Mouse (Mus musculus) embryonic fibroblast, embryonic 13.5 days (primary cell): ENCODE measurements around the gene Fsd2. TPM values are rescaled to one million over a fixed set of nuclear protein-coding genes. Genes with fewer than 3 reads are reported as not detected.

Experiments
- H3K27ac ChIP-seq: 2 replicates; pipeline ENCODE4 v1.5.1; 2012; ENCODE audit warnings: low read length, control low read depth, inconsistent platforms; ENCODE audit not compliant: insufficient read depth
- H3K4me1 ChIP-seq: 2 replicates; pipeline ENCODE4 v1.6.1; 2011; ENCODE audit warnings: low read length; ENCODE audit not compliant: control insufficient read depth, insufficient read depth
- H3K4me3 ChIP-seq: 2 replicates; pipeline ENCODE4 v1.5.1; 2011; ENCODE audit warnings: mild to moderate bottlenecking, control low read depth, low read length; ENCODE audit not compliant: insufficient read depth
- CTCF ChIP-seq: IDR thresholded peaks from 2 replicates; pipeline ENCODE4 v1.5.1; 2011; ENCODE audit warnings: mild to moderate bottlenecking, control low read depth, low read length, moderate library complexity, borderline replicate concordance; ENCODE audit not compliant: insufficient read depth
- POLR2A ChIP-seq: IDR thresholded peaks from 2 replicates; pipeline ENCODE4 v1.6.1; 2011; ENCODE audit warnings: low read depth, mild to moderate bottlenecking, control low read depth, low read length, moderate library complexity
- polyA plus RNA-seq: library from polyadenylated mRNA; stranded (reverse); fragments of >200 nt; gene quantifications from 2 replicates; pipeline ENCODE4 v1.2.4, GENCODE M21; 2011; ENCODE audit warnings: low read depth; ENCODE audit not compliant: missing spikeins, insufficient read length

Gene Fsd2
- polyA plus RNA-seq, 1 experiment, result not detected

DNA sequence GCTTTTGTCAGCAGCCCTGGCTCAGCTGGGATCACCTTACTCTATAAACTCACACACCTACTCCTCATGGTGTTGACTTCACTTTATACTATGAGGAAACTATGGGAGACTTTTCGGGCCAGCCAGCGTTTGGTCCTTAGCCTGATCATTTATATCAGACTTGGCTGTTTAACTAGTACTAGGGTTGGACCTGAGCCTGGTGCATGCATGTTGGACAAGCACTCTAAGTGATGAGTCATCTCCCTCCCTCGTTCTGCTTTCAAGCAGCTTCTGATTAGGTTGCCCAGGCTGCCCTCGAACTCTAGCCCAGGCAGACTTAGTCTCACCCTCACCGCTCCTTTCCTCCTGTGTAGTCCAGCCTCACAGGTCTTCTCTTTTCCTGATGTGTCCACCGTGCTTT, 6.7 kb upstream of the Fsd2 start:
- Histone ChIP-seq H3K4me3 (no peak overlapping the region), H3K27ac (no peak overlapping the region), H3K4me1 (peaks cover 5% of the 10 kb centered on the region; the same call in 1 of the 2 replicates)
- TF ChIP-seq CTCF (no peak), POLR2A (no peak)

DNA sequence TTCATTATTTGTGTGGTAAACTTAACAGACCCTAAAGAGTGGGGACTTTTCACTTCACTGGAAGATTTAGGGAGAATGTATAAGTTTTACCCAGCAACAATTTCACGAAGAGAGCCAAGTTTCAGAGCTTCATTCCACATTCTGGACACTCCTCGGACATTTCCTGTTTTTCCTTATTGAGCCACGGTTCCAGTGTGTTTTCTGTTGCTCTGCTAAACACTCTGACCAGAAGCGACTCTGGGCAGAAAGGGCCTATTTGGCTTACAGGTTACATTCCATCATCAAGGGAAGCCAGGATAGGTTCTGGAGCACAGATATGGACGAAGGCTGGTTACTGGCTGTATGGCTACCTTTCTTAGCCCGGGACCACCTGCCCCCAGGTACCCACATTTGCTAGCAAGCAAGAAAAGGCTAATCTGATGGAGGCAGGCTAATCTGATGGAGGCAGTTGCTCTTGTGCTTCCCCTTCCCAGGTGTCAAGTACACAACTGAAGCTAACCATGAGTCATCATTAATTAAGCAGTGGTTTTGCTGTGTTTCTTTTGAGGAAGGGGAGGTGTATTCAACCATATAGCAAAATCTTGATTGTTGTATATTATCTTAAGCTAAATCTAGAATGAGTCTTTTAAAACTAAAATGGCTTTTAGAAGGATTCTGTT, 6.0 kb upstream of the Fsd2 start:
- H3K4me1 ChIP-seq, result peaks cover 5% of the 10 kb centered on the region; the same call in 1 of the 2 replicates
- H3K27ac ChIP-seq, result no peak overlapping the region
- peak overlapping the region; percentile 93 for H3K4me3 ChIP-seq
- TF ChIP-seq CTCF, result no peak
- TF ChIP-seq POLR2A, result no peak

DNA sequence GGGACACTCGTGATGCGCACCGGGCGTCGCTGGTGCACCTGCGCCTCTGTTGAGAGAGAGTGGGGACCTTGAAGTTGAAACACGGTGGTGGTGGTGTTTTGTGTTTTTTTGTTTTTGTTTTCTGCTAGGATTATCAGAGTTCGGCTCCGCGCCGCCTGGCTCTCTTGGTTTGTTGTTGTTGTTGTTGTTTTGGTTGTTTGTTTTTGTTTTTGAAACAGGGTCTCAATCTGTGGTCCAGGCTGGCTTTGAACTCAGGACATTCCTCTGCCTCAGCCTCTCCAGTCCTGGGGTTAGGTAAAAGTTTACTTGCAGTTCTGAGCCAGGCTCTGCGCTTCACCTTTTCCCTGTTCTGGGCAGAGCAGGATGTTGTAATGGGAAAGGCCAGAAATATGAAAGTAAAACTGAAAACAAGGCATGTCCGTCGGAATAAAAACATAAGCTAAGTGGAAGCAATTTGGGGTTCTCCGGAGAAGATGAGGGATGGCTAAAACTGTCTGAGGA, 5.2 kb upstream of the Fsd2 start:
- TF ChIP-seq POLR2A, result no peak
- no peak for TF ChIP-seq CTCF
- Histone ChIP-seq H3K27ac (no peak overlapping the region), H3K4me3 (peak overlapping the region; percentile 93), H3K4me1 (peaks cover 5% of the 10 kb centered on the region; the same call in 1 of the 2 replicates)

DNA sequence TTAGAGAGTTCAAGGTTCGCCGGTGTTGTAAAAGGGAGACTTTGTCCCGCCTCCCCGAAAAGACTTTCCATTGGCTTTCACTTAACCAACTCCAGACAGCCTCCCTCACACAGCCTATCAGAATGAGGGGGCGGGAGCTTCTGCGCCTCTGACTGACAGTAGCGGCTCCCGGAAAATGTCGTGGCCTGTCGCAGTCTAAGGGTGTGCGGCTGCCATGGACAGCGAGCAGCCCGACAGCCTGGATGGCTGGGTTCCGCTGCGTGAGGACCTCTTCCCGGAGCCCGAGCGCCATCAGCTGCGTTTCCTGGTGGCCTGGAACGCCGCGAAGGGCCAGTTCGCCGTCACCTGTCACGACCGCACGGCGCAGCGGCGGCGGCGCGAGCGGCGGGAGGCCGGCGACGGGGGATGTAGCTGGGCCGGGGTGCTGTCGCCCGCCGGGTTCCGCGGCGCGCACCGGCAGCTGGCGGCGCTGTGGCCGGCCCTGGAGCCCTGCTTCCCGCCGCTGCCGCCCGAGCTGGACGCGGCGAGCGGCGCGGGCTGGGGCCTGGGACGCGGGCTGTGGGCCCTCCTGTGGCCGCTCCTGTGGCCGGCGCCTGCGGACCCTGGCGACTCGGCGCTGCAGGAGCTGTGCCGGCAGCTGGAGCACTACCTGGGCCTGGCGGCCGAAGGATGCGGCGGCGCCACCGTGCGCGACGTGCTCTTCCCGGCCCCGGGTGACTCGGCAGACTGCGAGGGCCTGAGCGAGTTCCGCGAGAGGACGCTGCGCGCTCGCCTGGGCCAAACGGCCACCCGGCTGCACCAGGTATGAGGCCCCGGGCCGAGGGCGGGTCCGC, 4.6 kb upstream of the Fsd2 start, which contains the start of gene Whamm:
Gene Whamm (plus strand): TSS at position 159 of the 833 bp plus-strand sequence.
- Histone ChIP-seq H3K27ac (peak within 1 kb of the TSS; percentile 69), H3K4me1 (peaks cover 5% of the 10 kb centered on the region; the same call in 1 of the 2 replicates)
- TF ChIP-seq CTCF (no peak), POLR2A (peak; percentile 97)

DNA sequence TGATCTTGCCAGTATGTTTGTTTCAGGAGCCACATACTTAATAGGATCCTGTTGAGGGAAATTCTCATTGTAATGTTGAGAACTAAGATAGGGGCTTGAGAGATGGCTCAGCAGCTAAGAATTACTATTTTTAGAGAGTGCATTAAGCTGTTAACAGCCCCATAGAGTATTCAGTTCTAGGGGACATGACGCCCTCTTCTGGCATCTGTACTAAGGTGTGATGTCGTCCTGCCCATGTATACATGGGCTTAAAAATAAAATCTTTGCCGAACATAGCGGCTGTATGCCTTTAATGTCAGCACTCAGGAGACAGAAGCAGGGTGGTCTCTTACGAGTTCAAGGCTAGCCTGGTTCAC, 4.0 kb upstream of the Fsd2 start:
- Histone ChIP-seq H3K4me1 (peaks cover 5% of the 10 kb centered on the region; the same call in 1 of the 2 replicates), H3K27ac (no peak overlapping the region), H3K4me3 (peak overlapping the region; percentile 53)
- TF ChIP-seq POLR2A, result no peak
- no peak for TF ChIP-seq CTCF

More for the DNA sequence above, 4.6 kb upstream of the Fsd2 start, which contains the start of gene Whamm:
- H3K4me3 ChIP-seq, result peak within 1 kb of the TSS; percentile 93

DNA sequence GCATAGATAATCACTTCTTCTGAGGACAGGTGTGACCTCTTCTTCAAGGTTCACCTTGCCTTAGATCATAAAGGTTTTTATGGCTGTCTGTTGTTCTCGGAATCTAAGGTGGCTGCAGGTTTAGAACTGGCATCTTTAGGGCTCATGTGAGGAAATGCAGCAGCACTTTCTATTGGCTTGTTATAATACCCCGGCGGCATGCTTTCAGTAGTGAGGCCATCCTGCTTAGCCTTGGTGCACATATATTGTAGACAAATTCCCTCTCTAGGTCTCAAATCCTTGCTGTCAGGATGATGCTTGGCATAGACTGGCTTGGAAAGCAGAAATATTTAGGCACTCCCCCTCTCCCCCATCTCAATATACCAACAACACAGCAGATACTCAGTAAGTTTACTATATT, 3.5 kb upstream of the Fsd2 start:
- no peak for TF ChIP-seq CTCF
- TF ChIP-seq POLR2A, result no peak
- no peak overlapping the region for H3K27ac ChIP-seq
- H3K4me3 ChIP-seq, result no peak overlapping the region
- H3K4me1 ChIP-seq, result peaks cover 5% of the 10 kb centered on the region; the same call in 1 of the 2 replicates

DNA sequence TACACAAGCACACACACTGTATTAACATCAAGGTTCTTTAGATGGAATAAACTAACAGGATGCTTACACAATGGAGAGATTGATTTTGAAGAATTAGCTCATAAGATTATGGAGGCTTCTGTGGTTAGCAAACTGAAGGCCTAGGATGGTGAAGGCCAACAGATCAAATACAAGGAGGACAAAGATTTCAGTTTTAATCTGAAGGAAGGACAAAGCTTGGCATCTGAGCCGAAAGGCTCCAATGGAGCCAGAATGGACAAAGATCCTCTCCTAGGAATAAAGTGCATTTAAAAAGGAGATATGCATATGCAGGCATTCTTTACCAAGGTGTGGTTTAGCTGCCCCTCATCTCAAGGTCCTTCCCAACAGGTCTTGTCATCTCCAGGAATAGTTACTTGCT, 3.1 kb upstream of the Fsd2 start:
- no peak for TF ChIP-seq POLR2A
- TF ChIP-seq CTCF, result no peak
- Histone ChIP-seq H3K4me3 (no peak overlapping the region), H3K4me1 (peaks cover 5% of the 10 kb centered on the region; the same call in 1 of the 2 replicates), H3K27ac (no peak overlapping the region)

DNA sequence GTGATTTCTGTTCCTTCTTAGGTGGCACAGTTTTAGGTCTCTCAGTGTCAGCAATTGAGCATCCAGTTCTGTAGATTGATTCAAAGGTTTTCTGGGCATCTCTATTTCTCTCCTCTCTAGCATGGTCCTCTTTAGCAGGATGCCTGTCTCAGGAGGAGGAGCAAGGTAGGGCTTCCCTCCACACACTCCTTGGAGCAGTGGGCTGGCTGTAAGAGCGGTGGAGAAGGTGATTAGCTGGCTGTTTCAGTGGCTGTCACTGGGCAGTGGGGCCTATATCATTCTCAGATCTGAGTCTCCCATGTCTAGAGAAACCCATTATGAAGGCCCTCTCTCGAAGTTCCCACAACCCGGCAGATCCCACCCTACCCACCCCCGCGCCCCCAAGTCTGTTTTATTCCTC, 652 bp upstream of the Fsd2 start:
- Histone ChIP-seq H3K4me3 (no peak overlapping the region), H3K27ac (no peak overlapping the region), H3K4me1 (no peaks in the 10 kb centered on the region; the same call in 1 of the 2 replicates)
- TF ChIP-seq CTCF (no peak), POLR2A (no peak)

DNA sequence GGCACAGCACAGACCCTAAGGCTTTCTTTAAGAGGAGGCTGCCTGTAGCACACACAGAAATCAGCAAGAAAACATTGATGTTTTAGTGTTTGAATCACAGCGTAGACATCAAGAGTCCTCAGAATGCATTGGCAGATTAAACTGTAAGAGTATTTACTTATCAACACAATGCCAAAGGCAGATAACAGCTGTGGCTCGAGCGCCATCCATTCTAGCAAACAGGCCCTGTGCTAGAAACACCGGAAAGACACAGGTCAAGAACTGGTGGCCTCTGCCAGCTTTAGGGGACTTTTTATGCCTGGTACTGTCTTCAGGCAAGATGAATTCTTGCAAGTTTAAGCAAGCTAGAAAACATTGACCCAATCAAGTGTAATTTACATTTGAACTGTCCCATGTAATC, 412 bp downstream of the Fsd2 start:
- Histone ChIP-seq H3K27ac (no peak overlapping the region), H3K4me1 (no peaks in the 10 kb centered on the region), H3K4me3 (no peak overlapping the region)
- no peak for TF ChIP-seq CTCF
- TF ChIP-seq POLR2A, result no peak
